Comparison of ENCODE assay signal across 20 mouse cellular contexts in genomic region chr9:113523173-113523572, GRCm38 (mm10).
DNase-seq lines count a peak whose midpoint lies in the region; TF ChIP-seq lines count a peak whose summit lies in the region.
"Had no signal": no experiment of that assay in that cellular context is flagged by ENCODE, and none has a peak within 500 bp of the region (broad histone marks: within the 10 kb centered on the region; RNA-seq: fewer than 3 reads in every experiment).

No protein-coding gene starts in this region.

- H3K79me2 ChIP-seq in C2C12 (ENCODE audit: control insufficient read depth, insufficient read depth), result no peaks in the 10 kb centered on the region
- no peaks in the 10 kb centered on the region for H3K79me2 ChIP-seq in myocyte (ENCODE audit: control insufficient read depth, insufficient read depth)

- 90% methylated on average over 2 of the region's 2 CpGs for WGBS in limb, embryonic 10.5 days

- H3K36me3 ChIP-seq in C2C12 (ENCODE audit: control insufficient read depth, insufficient read depth), result no peaks in the 10 kb centered on the region
- no peaks in the 10 kb centered on the region for H3K36me3 ChIP-seq in limb, embryonic 10.5 days
- no peaks in the 10 kb centered on the region for H3K36me3 ChIP-seq in myocyte (ENCODE audit: control insufficient read depth, insufficient read depth)
- H3K36me3 ChIP-seq: embryonic facial prominence, embryonic 10.5 days; embryonic facial prominence, embryonic 12.5 days; G1E had no signal

- H3K27me3 ChIP-seq in C2C12 (ENCODE audit: control insufficient read depth, insufficient read depth, insufficient read length) (no peaks in the 10 kb centered on the region), myocyte (ENCODE audit: control insufficient read depth, insufficient read depth, insufficient read length) (no peaks in the 10 kb centered on the region)
- no peaks in the 10 kb centered on the region for H3K27me3 ChIP-seq in limb, embryonic 10.5 days (ENCODE audit: low read depth, poor library complexity, severe bottlenecking)
- H3K27me3 ChIP-seq: CH12.LX; embryonic facial prominence, embryonic 12.5 days; Patski had no signal

- H3K4me1 ChIP-seq in limb, embryonic 10.5 days, result peaks cover 12% of the 10 kb centered on the region
- H3K4me1 ChIP-seq: embryonic facial prominence, embryonic 12.5 days had no signal

- no peaks in the 10 kb centered on the region; the same call in 1 of the 2 replicates for H3K9me3 ChIP-seq in limb, embryonic 10.5 days (replicated peaks)
- H3K9me3 ChIP-seq: embryonic facial prominence, embryonic 10.5 days; embryonic facial prominence, embryonic 12.5 days had no signal

- no peak for TF ChIP-seq POLR2A in myocyte (IDR thresholded peaks at IDR 0.05; ENCODE audit: insufficient read length, low read depth)

- peak overlapping the region; percentile 69 for H3K27ac ChIP-seq in left cerebral cortex, adult 2 months
- no peak overlapping the region for H3K27ac ChIP-seq in limb, embryonic 10.5 days
- no peak overlapping the region for H3K27ac ChIP-seq in gastrocnemius, adult 2 months
- H3K27ac ChIP-seq: embryonic facial prominence, embryonic 10.5 days; embryonic facial prominence, embryonic 12.5 days had no signal

- DNase-seq in left cerebral cortex, adult 2 months (ENCODE audit: extremely low spot score in 1 of 2, low spot score in 2 of 2), result peak in 1 of 2 experiments; percentile 5
- DNase-seq in left cerebral cortex, postnatal 25 days (ENCODE audit: low spot score in 2 of 2), result no peak
- peak; percentile 22 for DNase-seq in limb, embryonic 10.5 days (ENCODE audit: low spot score)
- DNase-seq in urinary bladder, postnatal 4 days (ENCODE audit: low spot score in 2 of 2), result no peak
- DNase-seq in gastrocnemius, adult 2 months, result no peak
- DNase-seq: adrenal gland, adult 8-10 months; adrenal gland, postnatal 14 days; adrenal gland, postnatal 36 days; cerebellum, adult 11-12 months; cerebellum, adult 2 months; cerebellum, adult 9-10 months; cerebellum, postnatal 10 days; cerebellum, postnatal 25 days had no signal

- no peaks in the 10 kb centered on the region for H3K79me3 ChIP-seq in C2C12 (ENCODE audit: low read depth)

- H3K4me2 ChIP-seq in myocyte (ENCODE audit: low read depth), result peak overlapping the region; percentile 62
- H3K4me2 ChIP-seq: embryonic facial prominence, embryonic 12.5 days had no signal

- H3ac ChIP-seq in C2C12 (ENCODE audit: control insufficient read depth, insufficient read length, low read depth) (no peak overlapping the region), myocyte (ENCODE audit: control insufficient read depth, insufficient read length) (no peak overlapping the region)

- intact Hi-C loops in left cerebral cortex, adult 2 months (cut with DNase I), result loop anchor here (5.0 kb wide), 1 partner anchor 104 kb away; no protein-coding TSS in a partner anchor
- intact Hi-C loops in left cerebral cortex, postnatal 25 days (cut with DNase I), result loop anchor here (5.0 kb wide), 1 partner anchor 104 kb away; no protein-coding TSS in a partner anchor
- intact Hi-C loops in gastrocnemius, adult 2 months (cut with DNase I), result no loop called here

- H3K4me3 ChIP-seq in left cerebral cortex, adult 2 months, result no peak overlapping the region
- no peak overlapping the region for H3K4me3 ChIP-seq in C2C12 (ENCODE audit: insufficient read depth, poor library complexity, severe bottlenecking)
- no peak overlapping the region for H3K4me3 ChIP-seq in limb, embryonic 10.5 days
- H3K4me3 ChIP-seq in myocyte, result no peak overlapping the region
- H3K4me3 ChIP-seq in gastrocnemius, adult 2 months, result no peak overlapping the region
- H3K4me3 ChIP-seq: embryonic facial prominence, embryonic 10.5 days; embryonic facial prominence, embryonic 12.5 days had no signal

- no peak for TF ChIP-seq CTCF in left cerebral cortex, adult 2 months (IDR thresholded peaks at IDR 0.05)
- TF ChIP-seq CTCF in C2C12 (IDR thresholded peaks at IDR 0.05; ENCODE audit: control insufficient read depth, insufficient read depth, insufficient read length), result no peak
- no peak for TF ChIP-seq CTCF in gastrocnemius, adult 2 months (IDR thresholded peaks at IDR 0.05)

TF ChIP-seq in C2C12, 6 proteins besides CTCF, POLR2A, EP300 and RAD21:
- TF ChIP-seq USF1 (IDR thresholded peaks at IDR 0.05; ENCODE audit: low read depth) (peak; percentile 67), MYOD1 (IDR thresholded peaks at IDR 0.05; ENCODE audit: control insufficient read depth, insufficient read length, low read depth) (no peak)

TF ChIP-seq in myocyte, 11 proteins besides CTCF, POLR2A, EP300 and RAD21:
- no peak for TF ChIP-seq MYOG (IDR thresholded peaks at IDR 0.05; ENCODE audit: control insufficient read depth in 1 of 3, insufficient read depth in 1 of 3, insufficient read length in 2 of 3, low read depth in 2 of 3)
- TF ChIP-seq USF1 (IDR thresholded peaks at IDR 0.05; ENCODE audit: low read depth), result peak; percentile 67
